Mouse (Mus musculus) ES-E14 (cell line): Measurements from ENCODE around the gene Cadps. TPM values are rescaled to one million over a fixed set of nuclear protein-coding genes. Genes with fewer than 3 reads are reported as not detected.

ENCODE experiments used
- DNase-seq: peaks from one replicate; pipeline ENCODE4 v3.0.0-alpha.2; 2013; ENCODE audit warnings: low read depth, low spot score
- H3K27ac ChIP-seq: 2 replicates; pipeline ENCODE4 v1.5.1; 2012; ENCODE audit warnings: low read depth, mild to moderate bottlenecking, low read length, moderate library complexity, mixed read lengths; ENCODE audit not compliant: poor library complexity, insufficient read depth, severe bottlenecking
- H3K36me3 ChIP-seq: 2 replicates; pipeline ENCODE4 v1.6.1; 2012; ENCODE audit warnings: mild to moderate bottlenecking, low read length, moderate library complexity, mixed read lengths; ENCODE audit not compliant: control insufficient read depth, poor library complexity, insufficient read depth, severe bottlenecking
- H3K4me1 ChIP-seq, 2 experiments: fragments of 150-350 bp in 1 of 2; sonication (generic) in 1 of 2; 2 replicates each; pipeline ENCODE4 v1.6.1; 2012; ENCODE audit warnings: low read length in 2 of 2, mild to moderate bottlenecking in 1 of 2, mixed read lengths in 1 of 2; ENCODE audit not compliant: control insufficient read depth in 2 of 2, insufficient read depth in 2 of 2, poor library complexity in 1 of 2
- H3K4me3 ChIP-seq, 2 experiments: fragments of 150-350 bp in 1 of 2; sonication (generic) in 1 of 2; 2 replicates each; pipeline ENCODE4 v1.5.1; 2012; ENCODE audit warnings: low read length in 2 of 2, low read depth in 1 of 2, mild to moderate bottlenecking in 1 of 2, mixed read lengths in 1 of 2; ENCODE audit not compliant: insufficient read depth in 1 of 2, poor library complexity in 1 of 2, severe bottlenecking in 1 of 2
- H3K9ac ChIP-seq: 2 replicates; pipeline ENCODE4 v1.6.1; 2012; ENCODE audit warnings: low read depth, mild to moderate bottlenecking, low read length, mixed read lengths; ENCODE audit not compliant: poor library complexity, insufficient read depth, severe bottlenecking
- H3K9me3 ChIP-seq: fragments of 150-350 bp; sonication (generic); 2 replicates; pipeline ENCODE4 v1.6.1; 2012; ENCODE audit warnings: low read depth, mild to moderate bottlenecking, low read length; ENCODE audit not compliant: control insufficient read depth, insufficient read depth
- CHD2 ChIP-seq: IDR thresholded peaks from 2 replicates; pipeline ENCODE4 v1.6.1; 2014; ENCODE audit warnings: mild to moderate bottlenecking, low read depth, low read length, inconsistent platforms
- HCFC1 ChIP-seq: IDR thresholded peaks from 2 replicates; pipeline ENCODE4 v1.6.1; 2012; ENCODE audit warnings: low read length, inconsistent platforms, borderline replicate concordance; ENCODE audit not compliant: insufficient read depth
- MAFK ChIP-seq: IDR thresholded peaks from 2 replicates; pipeline ENCODE4 v1.6.1; 2014; ENCODE audit warnings: mild to moderate bottlenecking, low read depth, low read length, inconsistent platforms; ENCODE audit not compliant: insufficient read depth
- ZC3H11A ChIP-seq: IDR thresholded peaks from 2 replicates; pipeline ENCODE4 v1.6.1; 2012; ENCODE audit warnings: low read depth, mild to moderate bottlenecking, inconsistent platforms, low read length, borderline replicate concordance
- ZNF384 ChIP-seq: IDR thresholded peaks from 2 replicates; pipeline ENCODE4 v1.6.1; 2012; ENCODE audit warnings: low read depth, low read length, inconsistent platforms
- in situ Hi-C, 2 experiments: fragments of 600-800 bp; cut with MboI; formaldehyde crosslinking; loops; one replicate each; pipeline ENCODE4 v1.15.1; 2025; ENCODE audit warnings: low sequenced_read_pairs in 2 of 2, inconsistent platforms in 1 of 2; ENCODE audit not compliant: unreplicated experiment in 2 of 2
- total RNA-seq: library from RNA; depleted of rRNA; stranded (reverse); fragments of 300-350 nt; gene quantifications from 2 replicates; pipeline ENCODE4 v1.2.3, GENCODE M21; 2012

Cadps gene
- total RNA-seq, 1 experiment: 0.49 TPM

DNA sequence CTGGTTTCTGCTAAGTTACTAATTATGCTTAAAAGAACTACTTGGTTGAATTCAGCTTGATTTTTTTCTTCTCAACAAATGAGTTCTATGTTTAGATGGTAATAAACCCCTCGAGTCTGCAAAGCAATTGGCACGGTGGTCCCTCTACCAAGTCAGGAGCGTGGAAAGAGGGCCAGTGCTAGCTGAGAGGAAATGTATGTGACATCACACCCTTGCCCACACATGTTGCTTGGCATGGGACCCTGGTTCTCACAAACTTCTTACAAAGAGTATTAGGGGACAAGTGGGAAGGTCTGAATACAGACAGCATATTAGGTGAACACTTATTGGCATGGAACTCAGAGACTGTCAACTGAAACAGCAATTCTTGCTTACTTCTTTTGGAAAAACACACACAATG, 418.2 kb downstream of the Cadps start:
- TF ChIP-seq CHD2: no peak
- H3K27ac ChIP-seq: no peak overlapping the region
- no peaks in the 10 kb centered on the region for H3K4me1 ChIP-seq
- H3K4me3 ChIP-seq: no peak overlapping the region
- no peaks in the 10 kb centered on the region for H3K9me3 ChIP-seq
- H3K36me3 ChIP-seq: no peaks in the 10 kb centered on the region
- DNase-seq: no peak
- in situ Hi-C loops: loop anchor here in 1 of 2 experiments (25.0 kb wide), 1 partner anchor 108 kb away; no protein-coding TSS in a partner anchor
- no peak overlapping the region for H3K9ac ChIP-seq

DNA sequence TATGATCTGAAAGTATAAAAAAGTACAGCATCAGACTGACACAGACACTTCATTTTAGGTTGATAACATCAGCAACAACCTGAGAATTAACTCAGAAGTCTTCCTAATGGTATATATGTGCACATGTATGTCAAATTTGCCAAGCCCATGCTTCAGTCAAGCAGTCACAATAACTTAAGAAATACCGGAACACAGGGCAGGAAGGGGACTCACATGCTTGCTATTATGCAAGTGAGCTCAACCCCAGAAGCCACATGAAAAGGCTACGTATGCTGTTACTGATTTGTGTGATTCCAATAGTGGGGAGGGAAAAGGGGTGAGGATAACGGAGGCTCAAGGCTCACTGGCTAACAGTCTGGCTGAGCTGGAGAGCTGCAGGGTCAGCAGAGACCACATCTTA, 418.8 kb downstream of the Cadps start:
- no peak for DNase-seq
- Histone ChIP-seq H3K9ac (no peak overlapping the region), H3K4me3 (no peak overlapping the region), H3K4me1 (no peaks in the 10 kb centered on the region), H3K36me3 (no peaks in the 10 kb centered on the region), H3K9me3 (no peaks in the 10 kb centered on the region), H3K27ac (no peak overlapping the region)
- no peak for TF ChIP-seq MAFK
- TF ChIP-seq CHD2: no peak
- no peak for TF ChIP-seq HCFC1
- no peak for TF ChIP-seq ZC3H11A
- TF ChIP-seq ZNF384: no peak
- in situ Hi-C loops: loop anchor here in 1 of 2 experiments (25.0 kb wide), 1 partner anchor 108 kb away; no protein-coding TSS in a partner anchor

DNA sequence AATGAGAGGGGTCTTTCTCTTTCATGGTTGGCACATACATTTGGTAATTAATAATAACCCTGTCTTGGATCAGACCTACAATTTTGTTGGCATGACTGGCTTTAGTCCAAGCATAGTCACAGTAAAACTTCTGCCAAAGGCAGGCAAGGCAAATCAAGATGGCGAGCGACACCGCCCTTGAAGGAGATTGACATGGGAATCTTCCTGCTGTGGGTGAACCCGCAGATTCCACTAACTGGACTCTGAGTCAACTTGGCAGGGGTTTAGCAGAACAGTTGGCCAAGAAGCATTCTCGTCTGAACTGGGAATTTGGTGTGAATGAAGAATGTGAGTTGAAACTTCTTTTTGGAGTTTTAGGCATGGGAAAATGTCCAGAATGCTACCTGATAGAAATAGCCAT, 422.8 kb downstream of the Cadps start:
- no peaks in the 10 kb centered on the region for H3K36me3 ChIP-seq
- no peak for DNase-seq
- H3K4me3 ChIP-seq: no peak overlapping the region
- no peak overlapping the region for H3K27ac ChIP-seq
- no peaks in the 10 kb centered on the region for H3K4me1 ChIP-seq
- no peak overlapping the region for H3K9ac ChIP-seq
- TF ChIP-seq MAFK (no peak), HCFC1 (no peak), ZNF384 (no peak), ZC3H11A (no peak), CHD2 (no peak)
- no peaks in the 10 kb centered on the region for H3K9me3 ChIP-seq
- in situ Hi-C loops: loop anchor here in 1 of 2 experiments (25.0 kb wide), 1 partner anchor 112 kb away; no protein-coding TSS in a partner anchor

GRCm38 (mm10) chr14:12397561-12397960, 425.3 kb downstream of the Cadps start:
- DNase-seq: no peak
- H3K27ac ChIP-seq: no peak overlapping the region
- H3K9me3 ChIP-seq: no peaks in the 10 kb centered on the region
- in situ Hi-C loops: no loop called here
- H3K36me3 ChIP-seq: no peaks in the 10 kb centered on the region
- H3K9ac ChIP-seq: no peak overlapping the region
- no peaks in the 10 kb centered on the region for H3K4me1 ChIP-seq
- no peak overlapping the region for H3K4me3 ChIP-seq
- TF ChIP-seq ZNF384: no peak
- no peak for TF ChIP-seq CHD2
- no peak for TF ChIP-seq MAFK
- no peak for TF ChIP-seq HCFC1
- no peak for TF ChIP-seq ZC3H11A

DNA sequence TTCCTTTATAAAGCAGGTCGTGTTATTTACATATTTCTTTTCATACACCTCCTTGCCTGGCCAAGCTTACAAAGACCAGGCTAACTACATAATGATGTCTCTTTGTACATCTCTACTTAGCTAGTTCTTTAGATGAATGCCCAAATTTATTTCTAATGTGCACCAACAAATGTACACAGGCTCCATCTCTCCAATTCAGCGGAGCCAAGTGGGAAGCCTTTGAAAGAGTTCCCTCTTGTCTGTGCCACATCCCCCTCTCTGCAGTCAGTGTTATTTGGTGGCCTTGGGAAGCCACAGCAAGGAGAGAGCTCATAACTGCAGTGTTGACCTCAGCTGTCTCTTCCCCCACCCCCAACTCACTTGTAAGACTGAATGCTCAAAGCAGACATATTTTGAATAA, 428.6 kb downstream of the Cadps start:
- Histone ChIP-seq H3K4me3 (no peak overlapping the region), H3K9ac (no peak overlapping the region), H3K27ac (no peak overlapping the region), H3K36me3 (no peaks in the 10 kb centered on the region), H3K4me1 (peaks cover 0 to 3% of the 10 kb centered on the region in 2 experiments; a peak in 1 of 4 replicates), H3K9me3 (no peaks in the 10 kb centered on the region)
- in situ Hi-C loops: no loop called here
- TF ChIP-seq MAFK: no peak
- no peak for TF ChIP-seq ZNF384
- DNase-seq: no peak
